Mouse (Mus musculus) cerebellum, postnatal 36 days (tissue): Measurements from ENCODE around the gene Zfhx3.
A peak's percentile ranks its signal among the peaks of the same experiment; 100 is the strongest.

Experiments
- DNase-seq, 2 experiments: peaks; one replicate each; pipeline ENCODE4 v3.0.0; 2021 to 2022; ENCODE audit warnings: mixed read lengths in 2 of 2

Gene Zfhx3

DNA sequence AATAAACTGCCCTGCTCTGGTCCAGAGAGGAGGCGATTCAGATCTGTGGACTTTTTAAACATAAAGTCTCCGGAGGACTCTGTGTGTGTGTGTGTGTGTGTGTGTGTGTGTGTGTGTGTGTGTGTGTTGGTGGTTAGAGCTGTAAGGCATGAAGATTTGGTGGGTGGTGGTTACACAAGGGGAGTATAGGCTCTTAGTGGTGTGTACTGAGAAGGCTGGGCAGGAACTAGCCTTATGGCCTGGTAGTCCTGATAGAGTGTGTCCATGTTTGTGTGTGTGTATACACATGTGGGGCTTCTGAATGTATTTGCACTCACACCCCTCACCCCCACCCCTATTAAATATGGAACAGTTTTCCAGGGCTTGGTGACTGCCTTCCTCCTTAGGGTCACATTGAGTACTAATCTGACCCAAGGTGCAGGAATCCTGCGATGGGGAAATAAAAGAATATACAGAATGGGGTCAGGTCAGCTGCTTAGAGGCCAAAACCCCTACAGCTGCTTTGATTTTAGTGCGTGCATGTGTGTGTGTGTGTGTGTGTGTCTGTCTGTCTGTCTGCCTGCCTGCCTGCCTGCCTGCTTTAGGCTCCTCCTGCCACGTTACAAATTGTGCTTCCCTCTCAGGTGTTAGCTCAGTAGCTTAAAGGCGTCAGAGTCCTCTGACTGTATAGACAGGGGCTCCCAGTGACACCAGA, 764.6 kb downstream of the Zfhx3 start:
- no peak for DNase-seq

DNA sequence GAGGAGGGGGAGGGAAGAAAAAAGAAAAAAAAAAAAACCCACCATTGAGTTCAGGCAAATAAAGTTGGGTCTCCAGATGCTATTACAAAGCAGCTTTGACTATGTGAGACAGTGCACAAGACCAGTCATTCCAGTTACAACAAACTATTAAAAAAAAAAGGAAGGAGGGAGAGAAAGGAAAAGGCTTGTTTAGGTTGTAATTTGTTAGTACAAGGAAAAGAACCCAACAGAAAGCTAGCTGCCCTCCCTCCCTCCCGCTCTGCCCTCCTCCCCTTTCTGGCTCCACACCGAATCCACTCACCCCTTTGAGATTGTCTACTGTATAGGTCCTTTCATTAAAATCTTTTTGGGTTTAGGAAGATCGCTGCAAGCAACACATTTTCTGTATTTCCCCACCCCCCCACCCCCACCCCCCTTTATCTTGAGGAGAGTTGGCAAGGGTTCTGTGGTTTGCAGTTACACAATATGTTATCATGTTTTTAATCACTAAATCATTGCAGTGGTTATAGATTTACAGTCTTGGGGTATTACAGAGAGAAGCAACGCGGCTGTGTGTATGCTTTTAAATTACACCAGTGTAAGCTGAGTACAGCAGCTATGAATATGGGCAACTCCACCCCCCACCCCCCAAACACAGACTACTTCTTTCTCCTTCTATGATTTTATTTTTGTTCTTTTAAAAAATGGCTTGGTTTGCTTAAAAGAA, 765.3 kb downstream of the Zfhx3 start:
- no peak for DNase-seq

DNA sequence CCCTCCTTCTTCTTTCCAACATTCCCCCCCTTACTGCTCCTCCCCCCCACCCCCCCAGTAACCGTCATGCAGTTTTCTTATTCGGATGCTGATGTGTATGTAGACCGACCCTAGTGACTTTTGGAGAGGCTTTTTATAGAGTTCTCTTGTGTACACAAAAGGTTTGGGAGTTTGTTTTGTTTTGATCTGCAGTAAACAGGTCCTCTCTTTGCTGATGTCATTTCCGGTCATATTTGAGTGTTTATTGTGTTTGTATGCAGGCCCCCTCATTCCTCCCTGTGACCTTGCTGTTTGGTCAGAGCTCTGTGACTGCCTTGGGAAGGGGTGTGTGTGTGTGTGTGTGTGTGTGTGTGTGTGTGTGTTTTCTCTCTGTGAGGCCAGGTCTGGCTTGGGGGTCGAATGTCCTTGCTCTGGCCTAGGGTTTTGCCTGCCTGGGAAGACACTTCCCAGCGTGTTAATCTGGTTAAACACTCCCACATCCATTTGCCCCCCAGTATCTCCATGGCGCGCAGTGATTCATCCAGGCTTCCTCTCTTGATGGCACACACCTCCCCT, 766.5 kb downstream of the Zfhx3 start:
- no peak for DNase-seq

DNA sequence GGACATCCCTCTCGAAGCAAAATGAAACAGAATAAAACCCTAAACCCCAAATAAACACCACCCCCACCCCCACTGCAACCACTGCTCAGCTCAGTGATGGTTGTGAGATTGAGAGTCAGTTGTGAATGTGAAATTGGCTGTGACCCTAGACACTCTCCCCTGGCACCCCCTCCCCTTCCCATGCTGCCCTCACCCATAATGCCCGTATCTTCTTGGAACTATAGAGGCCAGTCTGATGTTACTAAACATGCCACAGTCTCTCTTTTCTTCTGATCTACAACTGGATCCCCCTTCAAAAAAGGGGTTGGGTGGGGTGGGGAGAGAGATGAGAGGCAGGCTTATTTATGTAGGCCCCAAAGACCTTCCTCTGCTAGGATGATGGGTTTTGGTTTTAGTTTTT, 767.0 kb downstream of the Zfhx3 start:
- DNase-seq, result no peak

DNA sequence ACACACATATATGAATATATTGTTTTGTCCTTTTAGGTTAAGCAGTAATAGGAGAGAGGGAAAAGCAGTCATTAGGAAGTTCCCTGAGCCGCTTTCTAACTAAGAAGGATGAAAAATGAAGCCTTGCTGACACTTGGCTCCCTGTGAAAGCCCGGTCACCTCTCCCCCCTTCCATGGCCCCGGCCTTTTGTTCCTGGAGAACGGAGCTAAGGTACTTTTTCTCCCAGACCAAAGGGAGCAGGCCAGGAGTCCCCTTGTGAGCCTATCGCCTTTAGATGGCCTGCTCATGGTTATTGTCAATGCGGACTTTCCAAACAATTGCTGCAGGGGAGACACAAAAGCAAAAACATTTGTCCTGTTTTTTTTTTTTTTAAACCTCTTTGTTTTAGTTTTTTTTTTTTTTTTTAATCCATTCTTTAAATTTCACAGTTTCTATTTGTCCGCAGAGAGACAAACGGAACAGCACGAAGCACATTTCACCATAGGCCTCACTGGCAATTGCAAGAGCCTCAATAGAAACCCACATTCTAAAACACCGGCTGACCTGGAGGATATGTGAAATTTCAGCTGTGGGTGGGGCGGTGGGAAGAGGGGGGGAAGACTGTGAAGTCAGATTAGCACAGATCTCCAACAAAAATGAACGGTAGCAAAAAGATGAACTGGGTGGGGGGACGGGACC, 767.6 kb downstream of the Zfhx3 start:
- DNase-seq, result no peak

DNA sequence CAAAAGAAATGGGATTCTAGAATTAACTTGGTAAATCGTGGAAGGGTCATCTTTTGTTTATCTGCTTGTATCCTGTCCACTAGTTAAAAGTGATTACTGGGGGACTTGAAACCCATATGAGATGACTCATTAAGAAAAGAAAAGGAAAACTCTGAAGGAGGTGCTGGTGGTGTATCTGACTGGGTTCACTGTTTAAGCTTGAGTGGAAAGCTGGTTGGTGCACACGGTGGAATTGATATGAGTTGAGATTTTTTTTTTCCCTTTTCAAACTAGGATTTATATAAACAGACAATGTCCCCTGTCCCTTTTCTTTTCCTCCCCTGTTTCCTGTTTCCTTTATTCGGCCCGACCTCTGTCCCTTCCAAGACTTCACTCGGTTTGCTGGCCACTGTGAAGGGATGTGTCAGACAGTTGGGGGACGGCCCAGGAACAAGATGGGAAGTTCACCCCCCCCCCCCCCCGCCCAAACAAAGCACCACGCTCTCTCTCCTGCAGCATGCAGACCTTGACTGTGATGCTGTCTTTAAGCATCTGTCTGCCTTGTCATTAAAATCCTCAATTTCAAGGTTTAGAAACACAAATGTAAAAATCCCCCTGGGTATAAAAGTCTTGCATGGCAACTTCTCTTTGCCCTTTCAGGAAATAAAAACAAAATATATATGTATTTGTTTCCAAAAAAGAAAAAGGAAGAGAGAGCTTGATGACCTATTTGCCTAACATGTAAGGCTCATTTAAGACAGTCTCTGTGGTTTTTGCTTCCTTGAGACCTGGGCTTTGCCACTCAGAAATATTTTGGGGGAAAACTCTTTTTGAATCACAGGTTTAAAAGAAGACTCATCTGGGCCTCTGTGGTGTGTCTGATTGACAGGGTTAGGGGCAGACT, 768.4 kb downstream of the Zfhx3 start:
- DNase-seq, result no peak

DNA sequence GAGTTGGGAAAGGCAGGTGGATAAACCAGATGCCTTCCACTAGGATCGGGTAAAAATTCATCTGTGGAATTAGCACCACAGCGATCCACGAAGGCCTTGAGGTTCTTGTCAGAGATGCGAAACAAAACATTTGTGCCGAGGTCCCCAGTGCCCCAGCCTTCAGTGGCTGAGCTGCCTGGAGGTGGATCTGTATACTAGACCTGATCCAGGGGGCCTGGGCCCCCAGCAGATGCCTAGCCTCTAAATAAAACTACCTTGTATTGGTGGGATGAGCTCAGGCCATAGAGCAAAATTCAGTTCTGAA, 769.0 kb downstream of the Zfhx3 start:
- no peak for DNase-seq

DNA sequence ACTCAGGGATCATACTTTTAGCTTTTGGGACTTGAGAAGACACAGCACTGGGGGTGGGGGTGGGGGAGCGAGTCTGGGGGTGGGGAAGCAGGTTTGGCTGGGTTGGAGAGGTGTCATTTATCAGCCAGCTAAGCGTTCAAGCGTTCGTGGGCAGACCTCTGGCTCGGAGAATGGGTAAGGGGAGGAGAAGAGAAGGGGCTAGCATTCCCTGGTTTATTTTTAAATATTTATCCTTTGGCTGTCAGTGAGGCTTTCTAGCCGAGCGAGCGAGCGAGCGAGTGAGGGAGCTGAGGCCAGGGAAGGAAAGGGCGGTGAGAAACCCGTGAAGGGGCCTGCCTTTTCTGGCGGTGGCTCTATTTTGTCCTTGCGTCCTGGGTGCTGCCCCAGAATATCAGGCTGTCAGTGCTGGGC, 769.6 kb downstream of the Zfhx3 start:
- no peak for DNase-seq

DNA sequence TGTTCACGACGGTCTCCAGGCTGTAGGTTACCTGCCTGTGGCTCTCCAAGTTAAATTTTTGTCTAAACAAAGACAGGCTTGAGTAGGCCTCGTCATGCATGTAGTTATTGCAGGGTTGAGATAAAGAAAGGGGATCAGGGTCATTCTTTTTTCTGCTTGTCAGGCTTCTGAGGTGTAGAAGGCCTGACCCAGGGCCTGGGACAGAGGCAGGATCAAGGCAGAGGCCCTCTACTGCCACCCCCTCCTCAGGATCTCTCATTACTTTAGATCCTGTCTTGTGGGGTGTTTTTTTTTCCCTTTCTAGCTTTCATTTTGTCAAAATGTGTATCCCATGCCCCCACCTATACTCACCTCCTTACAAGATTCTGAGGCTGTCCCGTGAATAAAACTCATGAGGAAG, 770.2 kb downstream of the Zfhx3 start:
- DNase-seq, result no peak

DNA sequence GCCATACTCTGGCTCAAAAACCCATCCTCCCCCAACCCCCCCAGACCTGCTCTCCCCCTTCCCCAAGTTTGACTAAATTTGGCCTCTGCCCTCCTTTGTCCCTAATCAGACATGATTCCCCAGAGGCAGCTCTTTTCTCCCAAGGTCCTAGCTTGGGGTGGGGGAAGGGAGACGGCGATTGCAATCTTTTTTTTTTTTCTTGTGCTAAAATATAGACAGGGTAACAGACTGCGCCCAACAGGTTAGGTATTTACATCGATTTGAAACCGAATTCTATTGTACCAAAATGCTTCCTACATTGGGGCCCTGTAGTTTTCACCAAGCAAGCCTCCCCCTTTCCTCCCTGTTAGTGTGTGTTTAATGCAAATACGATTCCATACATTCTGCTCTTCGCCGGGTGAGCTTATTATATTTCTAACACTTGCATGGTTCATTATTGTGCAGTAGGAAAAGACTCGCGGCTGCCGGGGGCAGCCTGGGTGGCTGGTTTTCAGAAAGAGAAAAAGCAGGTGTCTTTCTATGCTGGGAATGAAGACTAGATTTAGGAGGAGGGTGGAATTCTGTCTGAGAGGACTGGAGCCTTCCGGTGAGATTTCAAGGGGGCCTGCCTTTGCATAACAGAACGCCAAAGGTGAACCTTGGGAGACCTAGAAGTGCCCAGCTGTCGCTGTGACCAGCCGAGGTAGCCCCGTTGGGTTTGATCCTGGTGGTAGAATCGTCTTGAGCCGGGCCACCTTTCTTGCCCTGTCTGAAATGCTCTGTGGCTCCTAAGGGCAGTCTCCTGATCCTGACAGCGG, 771.1 kb downstream of the Zfhx3 start:
- DNase-seq, result no peak

DNA sequence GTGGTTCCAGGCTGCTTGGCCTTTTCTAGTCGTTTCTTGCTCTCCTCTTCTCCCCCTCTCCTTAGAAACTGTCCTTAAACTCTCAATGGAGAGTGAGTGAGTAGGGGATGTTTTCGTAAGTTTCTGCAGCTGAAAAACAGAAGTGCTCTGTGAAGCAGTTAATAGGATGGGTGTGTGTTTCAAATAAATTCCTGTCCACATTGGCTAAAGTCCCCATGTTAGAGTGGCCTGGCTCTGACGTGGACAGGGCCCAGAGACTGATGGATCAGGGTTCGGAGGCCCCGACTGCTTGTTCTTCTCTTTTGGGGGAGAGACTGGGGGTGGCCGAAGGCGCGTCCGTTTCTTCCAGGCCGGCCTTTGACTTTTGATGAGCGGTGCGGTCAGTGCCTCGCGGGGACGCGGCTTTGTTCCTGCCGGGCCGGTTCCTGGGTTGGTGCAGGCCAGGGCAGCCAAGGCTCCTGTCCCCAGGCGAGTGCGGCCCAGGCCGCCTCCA, 771.7 kb downstream of the Zfhx3 start:
- DNase-seq, result peak in 1 of 2 experiments; percentile 12

DNA sequence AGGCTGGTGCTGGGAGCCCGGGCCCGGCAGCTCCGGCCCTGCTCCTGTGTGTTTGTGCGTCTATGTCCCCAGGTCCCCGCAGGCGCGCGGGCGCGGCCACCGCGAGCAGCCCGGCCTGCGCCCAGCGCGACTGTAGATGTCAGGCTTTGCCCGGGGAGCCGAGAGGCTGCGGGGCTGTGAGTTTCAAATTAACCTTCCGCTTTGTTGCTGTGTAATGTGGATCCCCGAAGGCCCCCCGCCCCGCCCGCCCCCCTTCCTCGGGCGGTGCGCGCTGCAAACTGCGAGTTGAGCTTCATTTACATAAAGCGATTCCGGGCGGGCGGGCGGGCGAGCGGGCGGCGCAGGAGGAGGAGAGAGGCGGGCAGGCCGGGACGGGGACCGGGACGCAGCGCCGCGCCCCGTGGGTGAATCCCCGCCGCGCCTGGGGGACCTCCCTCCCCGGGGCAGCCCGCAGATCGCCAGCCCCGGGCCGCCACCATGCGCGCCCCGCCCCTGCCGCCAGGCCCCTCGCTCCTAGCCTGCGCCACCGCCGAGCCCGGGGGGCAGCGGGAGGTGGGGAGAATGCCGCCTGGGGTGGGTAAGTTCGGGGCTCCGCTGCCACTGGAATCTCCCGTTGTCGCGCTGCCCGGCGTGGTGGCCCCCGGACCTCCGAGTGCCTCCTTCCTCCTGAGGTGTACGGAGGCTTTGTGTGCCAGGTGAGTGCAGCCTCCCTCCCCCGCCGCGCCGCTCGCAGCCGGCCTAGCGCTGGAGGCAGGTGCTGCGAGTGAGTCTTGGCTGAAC, 772.4 kb downstream of the Zfhx3 start:
- DNase-seq, result peak; percentile 25 to 27

DNA sequence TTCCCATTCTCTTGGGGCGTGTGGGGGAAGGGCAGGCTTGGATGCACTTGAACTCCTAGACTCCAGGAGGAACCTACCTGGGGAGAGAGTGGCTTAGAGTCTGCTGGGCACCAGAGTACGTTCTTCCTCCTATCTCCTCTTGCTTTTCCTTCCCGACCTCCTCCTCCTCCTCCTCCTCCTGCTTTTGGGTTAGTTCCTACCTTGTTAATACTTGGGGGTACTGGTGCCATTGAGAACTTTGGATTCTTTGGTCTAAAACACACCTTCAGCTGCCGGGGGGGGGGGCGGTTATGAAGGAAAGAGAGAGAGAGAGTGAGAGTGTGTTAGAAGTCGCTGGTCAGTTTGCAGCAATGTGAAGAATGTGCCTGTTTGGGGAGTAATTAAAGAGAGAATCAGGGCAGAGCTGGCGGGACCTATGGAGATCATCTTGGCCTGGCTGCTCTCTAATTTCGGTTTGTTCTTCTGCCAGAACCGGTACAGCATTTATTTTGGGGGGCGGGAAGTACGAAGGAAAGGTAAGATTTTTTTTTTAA, 773.0 kb downstream of the Zfhx3 start:
- no peak for DNase-seq

DNA sequence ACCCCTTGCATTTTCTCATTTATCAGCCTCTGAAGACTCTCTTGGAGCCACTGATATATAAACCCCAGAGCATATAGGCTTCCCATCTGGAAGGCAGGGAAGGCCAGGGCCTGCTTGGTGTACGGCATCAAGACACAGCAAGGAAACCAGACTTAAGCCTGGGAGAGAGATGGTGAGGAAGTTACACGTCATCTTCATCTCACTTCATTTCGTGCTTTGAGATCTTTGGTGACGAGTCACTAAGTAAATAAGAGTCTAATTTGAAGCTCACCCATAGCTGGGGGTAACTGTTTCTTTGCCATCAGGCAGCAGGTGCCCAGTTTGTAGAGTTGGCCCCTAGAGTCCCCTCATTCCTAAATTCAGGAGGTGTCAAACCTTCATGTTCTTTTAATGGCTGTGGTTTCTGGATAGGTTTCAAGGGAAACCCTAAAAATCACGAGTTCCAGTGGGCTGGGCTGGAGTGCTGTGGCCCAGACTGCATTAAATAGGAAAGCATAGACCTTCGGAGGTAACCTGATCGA, 773.9 kb downstream of the Zfhx3 start:
- no peak for DNase-seq

DNA sequence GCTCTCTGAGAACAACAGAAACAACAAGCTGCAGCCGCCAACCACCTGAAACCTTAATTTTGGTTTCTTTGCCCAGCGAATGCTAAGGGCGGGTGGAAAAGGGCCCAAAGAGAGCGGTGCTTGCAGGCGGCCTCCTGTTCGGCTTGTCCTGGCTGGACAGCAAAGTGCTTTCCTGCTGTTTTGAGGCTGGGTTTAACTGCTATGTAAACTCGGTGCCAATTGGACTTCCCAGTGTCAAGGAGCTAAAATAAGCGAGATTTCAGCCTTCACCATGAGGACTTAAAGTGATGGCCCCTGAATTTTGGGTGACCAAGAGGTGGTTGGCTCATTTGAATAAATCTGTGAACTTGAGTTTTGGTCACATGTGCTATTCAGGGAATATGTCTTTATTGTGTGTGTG, 775.1 kb downstream of the Zfhx3 start:
- no peak for DNase-seq

DNA sequence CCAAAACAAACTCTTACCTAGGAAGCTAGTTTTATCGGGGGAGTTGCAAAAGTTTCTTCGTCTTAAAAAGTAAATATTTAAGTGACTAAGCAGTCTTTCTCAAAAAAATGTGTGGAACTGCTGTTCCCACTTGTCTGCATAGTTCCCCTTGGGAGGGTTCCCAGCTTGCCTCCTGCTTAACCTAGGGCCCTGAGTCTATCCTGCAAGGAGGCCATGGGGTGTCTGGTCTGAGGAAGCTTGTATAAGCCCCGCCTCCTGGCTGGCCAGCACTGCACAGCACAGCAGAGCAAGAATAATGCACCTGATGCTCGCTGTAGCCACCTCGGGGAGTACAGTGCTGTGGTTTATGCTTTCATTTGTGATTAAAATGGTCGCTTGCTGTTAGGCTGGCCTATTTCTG, 775.6 kb downstream of the Zfhx3 start:
- no peak for DNase-seq

DNA sequence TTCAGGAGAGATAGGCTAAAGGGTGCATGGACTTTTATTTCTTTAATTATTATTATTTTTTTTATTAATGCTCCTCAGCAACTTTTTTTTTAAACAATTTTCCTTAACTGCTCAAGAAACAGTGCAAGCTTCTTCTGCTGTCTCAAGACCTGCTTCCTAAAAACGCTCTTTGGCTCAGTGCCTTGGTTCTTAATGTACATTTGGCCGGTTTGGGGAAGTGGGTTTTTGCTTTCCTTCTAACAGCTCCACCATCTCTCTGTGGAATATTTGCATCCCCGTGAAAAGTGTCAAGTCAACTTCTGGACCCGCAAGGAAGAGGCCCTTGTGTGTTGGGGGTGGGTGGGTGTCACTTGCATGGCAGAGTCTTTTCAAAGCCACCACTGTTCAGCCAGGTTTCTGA, 778.4 kb downstream of the Zfhx3 start:
- no peak for DNase-seq

DNA sequence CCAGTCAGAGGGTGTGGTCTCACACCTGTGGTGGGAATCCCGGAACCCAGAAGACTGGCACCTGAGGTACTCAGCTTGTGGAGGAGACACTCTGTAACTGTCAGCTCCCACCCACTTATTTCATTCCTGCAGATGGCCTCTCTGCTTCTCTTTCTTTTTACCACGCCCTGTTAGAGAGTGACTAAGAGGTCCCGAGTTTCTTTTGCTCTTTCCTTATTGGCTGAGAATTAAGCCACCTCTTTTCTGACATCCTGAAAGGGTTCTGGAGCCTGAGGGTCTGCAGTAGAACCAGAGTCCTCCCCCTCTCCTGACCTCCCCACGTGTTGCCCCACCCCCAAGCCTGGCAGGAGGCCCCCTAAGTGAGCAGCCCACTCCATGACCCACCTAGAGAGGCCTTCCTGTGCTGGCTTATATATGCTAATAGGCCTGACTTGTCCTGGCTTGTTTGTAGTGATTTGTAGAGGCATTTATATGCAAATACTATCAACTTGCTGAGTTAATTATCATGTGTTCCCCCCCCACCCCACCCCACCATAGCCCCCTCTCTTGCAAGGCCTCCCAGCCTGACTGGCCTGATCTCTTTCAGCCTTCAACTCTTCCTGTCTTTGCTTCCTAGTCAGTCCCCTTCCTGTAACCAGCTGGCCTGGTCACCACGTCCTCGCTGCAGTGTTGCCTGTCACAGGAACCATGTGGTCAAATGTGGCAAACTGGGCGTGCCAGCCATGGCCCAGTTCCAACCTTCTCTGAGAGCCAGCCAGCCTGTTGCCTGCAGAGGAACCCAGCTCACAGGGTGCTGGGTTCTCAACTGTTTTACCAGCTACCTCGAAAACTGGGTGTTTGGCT, 780.4 kb downstream of the Zfhx3 start:
- DNase-seq, result peak; percentile 58 to 63

DNA sequence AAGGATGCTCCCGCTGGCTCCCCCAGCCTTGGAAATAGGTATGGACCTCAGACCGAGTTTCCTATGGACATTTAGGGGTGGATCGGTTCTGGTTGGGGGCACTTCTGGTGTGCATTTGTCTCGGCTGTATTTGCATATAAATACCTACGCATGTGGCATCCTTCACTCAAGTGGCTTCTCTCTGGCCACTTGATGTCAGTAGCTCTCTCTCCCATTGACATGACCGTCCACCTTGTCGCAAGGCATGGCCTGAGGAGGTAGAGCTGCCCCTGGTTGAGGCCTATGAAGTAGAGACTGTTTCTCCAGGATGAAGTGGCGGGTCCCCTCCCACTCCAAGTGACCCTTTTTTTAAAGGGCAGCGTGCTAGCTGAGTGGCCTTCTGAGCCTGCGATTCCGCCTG, 781.2 kb downstream of the Zfhx3 start:
- no peak for DNase-seq
